Mouse (Mus musculus) hindbrain, embryonic 13.5 days (tissue): Measurements from ENCODE around the gene Nip7. TPM values are rescaled to one million over a fixed set of nuclear protein-coding genes. Genes with fewer than 3 reads are reported as not detected.

Experiments
- ATAC-seq: fragments of 200-750 bp; cut with Nextera tagmentation; 2 replicates; pipeline ENCODE4 v1.8.0; 2017; ENCODE audit warnings: moderate TSS enrichment; ENCODE audit not compliant: low FRiP score
- H3K27ac ChIP-seq: fragments of 300-500 bp; sonication (generic); 2 replicates; pipeline ENCODE4 v1.5.1; 2015; ENCODE audit warnings: inconsistent platforms, mild to moderate bottlenecking, moderate library complexity
- H3K27me3 ChIP-seq: fragments of 300-500 bp; sonication (generic); 2 replicates; pipeline ENCODE4 v1.6.1; 2015; ENCODE audit warnings: mild to moderate bottlenecking, inconsistent platforms
- H3K36me3 ChIP-seq: fragments of 300-500 bp; sonication (generic); 2 replicates; pipeline ENCODE4 v1.6.1; 2015; ENCODE audit warnings: mild to moderate bottlenecking, inconsistent platforms
- H3K4me1 ChIP-seq: fragments of 300-500 bp; sonication (generic); replicated peaks from 2 replicates; pipeline ENCODE4 v1.6.1; 2015; ENCODE audit warnings: inconsistent platforms
- H3K4me2 ChIP-seq: fragments of 300-500 bp; sonication (generic); 2 replicates; pipeline ENCODE4 v1.6.1; 2015; ENCODE audit warnings: inconsistent platforms, mild to moderate bottlenecking, moderate library complexity
- H3K4me3 ChIP-seq: fragments of 300-500 bp; sonication (generic); 2 replicates; pipeline ENCODE4 v1.5.1; 2015; ENCODE audit warnings: mild to moderate bottlenecking, inconsistent platforms
- H3K9ac ChIP-seq: fragments of 300-500 bp; sonication (generic); 2 replicates; pipeline ENCODE4 v1.6.1; 2015; ENCODE audit warnings: mild to moderate bottlenecking, inconsistent platforms
- H3K9me3 ChIP-seq: fragments of 300-500 bp; sonication (generic); 2 replicates; pipeline ENCODE4 v1.6.1; 2016; ENCODE audit warnings: inconsistent platforms
- WGBS: fragments of 180-500 bp; shearing (Covaris S2); methylation state at CpG from one replicate; pipeline ENCODE4 v1.1.7; 2015; 5-methylcytosine and 5-hydroxymethylcytosine counted together
- microRNA-seq: library from miRNA; unstranded; fragments of <30 nt; microRNA quantifications from one replicate; pipeline ENCODE4, GENCODE M21; 2016
- polyA plus RNA-seq: library from polyadenylated mRNA; unstranded; fragments of >200 nt; fragmentation: Nextera tagmentation; extraction: Ambion mirVana; gene quantifications from 2 replicates; pipeline ENCODE4 v1.2.1, GENCODE M21; 2015

Gene Nip7
- polyA plus RNA-seq, 1 experiment from 2014 or later: 73.7 TPM

DNA sequence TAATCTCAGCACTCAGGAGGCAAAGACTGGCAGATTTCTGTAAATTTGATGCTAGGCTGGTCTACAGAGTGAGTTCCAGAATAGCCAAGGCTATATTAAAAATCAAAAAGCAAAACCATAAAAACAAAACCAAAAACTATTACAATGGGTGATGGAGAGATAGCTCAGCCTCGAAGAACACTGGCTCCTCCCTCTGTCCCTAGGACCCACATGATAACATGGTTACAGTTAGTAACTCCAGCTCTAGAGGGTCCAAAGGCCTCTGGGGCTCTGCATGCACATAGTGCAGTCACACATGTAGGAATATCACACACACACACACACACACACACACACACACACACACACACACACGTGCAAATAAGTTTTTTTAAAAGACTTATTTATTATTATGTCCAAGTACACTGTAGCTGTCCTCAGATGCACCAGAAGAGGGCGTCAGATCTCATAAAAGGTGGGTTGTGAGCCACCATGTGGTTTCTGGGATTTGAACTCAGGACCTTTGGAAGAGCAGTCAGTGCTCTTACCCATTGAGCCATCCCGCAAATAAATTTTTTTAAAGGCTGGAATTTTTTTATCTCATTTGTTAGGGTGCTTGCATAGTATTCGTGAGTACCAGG, 53.2 kb downstream of the Nip7 start:
- no peaks in the 10 kb centered on the region for H3K27me3 ChIP-seq
- H3K36me3 ChIP-seq: no peaks in the 10 kb centered on the region
- 93% methylated on average over 5 of the region's 5 CpGs for WGBS
- H3K9me3 ChIP-seq: no peaks in the 10 kb centered on the region
- no peak overlapping the region for H3K27ac ChIP-seq
- H3K4me3 ChIP-seq: no peak overlapping the region
- H3K9ac ChIP-seq: no peak overlapping the region
- no peak overlapping the region for H3K4me2 ChIP-seq
- ATAC-seq: no peak
- peaks cover 17% of the 10 kb centered on the region for H3K4me1 ChIP-seq

Small RNA genes within 50 kb of the gene (microRNA-seq; reads per million reads assigned to microRNA genes)
- 1.2 reads per million for gene Mir7075

Other genes with a start within 250 kb of the Nip7 start
- 0.53 and 0.88 TPM in 2 replicates for gene Has3, start 186.6 kb upstream of the Nip7 start, polyA plus RNA-seq
- 45.5 and 47.3 TPM in 2 replicates for gene Utp4, start 163.2 kb upstream of the Nip7 start, polyA plus RNA-seq
- gene Sntb2, start 121.1 kb upstream of the Nip7 start, polyA plus RNA-seq: 5.9 and 7.9 TPM in 2 replicates
- 139 and 143 TPM in 2 replicates for gene Vps4a, start 25.7 kb upstream of the Nip7 start, polyA plus RNA-seq
- 36.8 and 38.5 TPM in 2 replicates for gene Pdf, start 8.3 kb upstream of the Nip7 start, polyA plus RNA-seq
- gene Cog8, start 188 bp upstream of the Nip7 start, polyA plus RNA-seq: 39.6 and 40.9 TPM in 2 replicates
- not detected in 2 replicates for gene Tmed6, start 8.8 kb downstream of the Nip7 start, polyA plus RNA-seq
- gene Terf2, start 39.7 kb downstream of the Nip7 start, polyA plus RNA-seq: 28.3 and 28.8 TPM in 2 replicates
- gene Cyb5b, start 93.8 kb downstream of the Nip7 start, polyA plus RNA-seq: 102 TPM in 2 replicates
- gene Nfat5, start 236.6 kb downstream of the Nip7 start, polyA plus RNA-seq: 14.0 and 14.5 TPM in 2 replicates